Mouse (Mus musculus): Measurements from ENCODE around the gene Ces2f.

- no peak for TF ChIP-seq EP300 (IDR thresholded peaks at IDR 0.05; ENCODE audit: low read depth)
- TF ChIP-seq CTCF (IDR thresholded peaks at IDR 0.05; ENCODE audit: low read depth) = no peak
Measured at GRCm38 (mm10) chr8:104998191-104998590, 51.0 kb downstream of the Ces2f start.

All from liver, embryonic 14.5 days (tissue).